Mouse (Mus musculus): ENCODE data around the gene Zdhhc22.

GRCm38 (mm10) chr12:86938571-86938970 lies 51.7 kb downstream of the Zdhhc22 start:
- TF ChIP-seq POLR2A (IDR thresholded peaks at IDR 0.05; ENCODE audit: insufficient read depth, low read depth, low read length) (peak; percentile 46; the same call in 1 of the 2 replicates), EP300 (IDR thresholded peaks at IDR 0.05; ENCODE audit: insufficient read depth, low read depth, low read length) (peak; percentile 93), CTCF (IDR thresholded peaks at IDR 0.05) (no peak)
